Mouse (Mus musculus): ENCODE measurements around the gene Gtf2f1. TPM values are rescaled to one million over a fixed set of nuclear protein-coding genes. Genes with fewer than 3 reads are reported as not detected.

The Gtf2f1 gene
- total RNA-seq, 2 experiments from 2014 or later: 15.4 to 17.9 TPM

DNA sequence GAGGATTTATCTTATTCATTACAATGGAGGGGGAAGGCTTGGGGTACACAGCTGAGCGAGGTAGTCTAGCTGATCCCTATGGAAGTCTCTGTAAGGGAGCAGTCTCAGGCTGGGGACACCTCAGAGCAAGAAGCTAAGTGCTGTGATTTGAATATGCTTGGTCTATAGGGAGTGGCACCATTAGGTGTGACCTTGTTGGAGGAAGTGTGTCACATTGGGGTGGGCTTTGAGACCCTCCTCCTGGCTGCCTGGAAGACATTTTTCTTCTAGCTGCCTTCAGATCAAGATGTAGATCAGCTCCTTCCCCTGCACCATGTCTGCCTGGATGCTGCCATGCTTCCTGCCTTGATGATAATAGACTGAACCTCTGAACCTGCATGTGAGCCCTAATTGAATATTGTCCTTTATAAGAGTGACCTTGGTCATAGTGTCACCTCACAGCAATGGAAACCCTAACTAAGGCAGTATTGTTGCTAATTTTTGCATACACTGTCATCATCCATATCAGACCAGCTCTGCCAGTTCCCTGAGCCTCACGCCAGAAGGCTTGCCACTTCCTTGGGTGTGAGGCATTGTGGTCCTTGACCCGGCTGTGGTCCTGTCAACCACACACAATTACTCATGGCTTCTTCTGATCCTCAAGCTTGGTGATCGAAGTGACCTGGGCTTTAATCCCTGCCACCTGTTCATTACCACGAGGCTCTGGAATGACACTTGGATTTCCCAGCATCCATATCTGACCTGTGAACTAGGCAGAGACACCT, 48.3 kb downstream of the Gtf2f1 start:
- no peak for TF ChIP-seq CTCF (IDR thresholded peaks at IDR 0.05)
- Histone ChIP-seq H3K27ac (no peak overlapping the region), H3K4me3 (no peak overlapping the region)
- intact Hi-C loops (cut with DNase I): no loop called here
- DNase-seq: no peak

DNA sequence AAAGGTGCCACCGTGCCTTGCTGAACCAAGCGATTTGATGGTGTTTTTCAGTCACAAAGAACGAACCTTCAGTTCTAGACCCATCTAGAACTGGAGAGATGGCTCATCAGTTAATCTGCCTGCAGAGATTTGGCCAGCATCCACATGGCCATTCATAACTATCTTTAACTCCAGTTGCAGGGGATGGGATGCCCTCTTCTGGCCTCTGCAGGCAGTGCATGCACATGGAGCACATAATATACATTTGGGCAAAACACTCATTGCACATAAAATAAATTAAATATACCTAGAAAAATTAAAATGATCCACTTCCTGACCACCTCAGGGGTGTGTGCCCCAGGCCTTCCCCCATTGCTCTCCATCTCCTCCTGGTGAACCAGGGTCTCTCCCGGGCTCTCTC, 49.2 kb downstream of the Gtf2f1 start:
- Histone ChIP-seq H3K4me3 (no peak overlapping the region), H3K27ac (no peak overlapping the region)
- intact Hi-C loops (cut with DNase I): no loop called here
- TF ChIP-seq CTCF (IDR thresholded peaks at IDR 0.05): no peak
- DNase-seq: no peak

DNA sequence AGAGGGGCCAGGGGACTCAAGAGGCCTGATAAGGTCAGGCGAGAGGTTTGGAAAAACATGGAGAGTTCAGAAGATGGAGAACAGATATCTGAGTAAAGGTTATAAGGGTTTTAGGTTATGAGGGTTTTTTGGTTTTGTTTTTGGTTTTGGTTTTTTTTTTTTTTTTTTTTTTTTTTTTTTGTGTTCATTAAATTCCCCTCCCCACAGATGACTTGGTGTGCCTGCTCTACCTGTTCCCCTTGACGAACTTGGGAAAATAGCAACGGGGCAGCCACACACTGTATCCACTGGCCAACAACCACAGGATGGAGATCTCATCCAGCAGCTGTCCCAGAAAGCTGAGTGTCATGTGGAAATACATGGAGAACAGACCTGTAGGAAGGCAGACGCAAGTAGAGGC, 52.4 kb downstream of the Gtf2f1 start:
- no peak for TF ChIP-seq CTCF (IDR thresholded peaks at IDR 0.05)
- Histone ChIP-seq H3K27ac (no peak overlapping the region), H3K4me3 (no peak overlapping the region)
- intact Hi-C loops (cut with DNase I): no loop called here
- no peak for DNase-seq

DNA sequence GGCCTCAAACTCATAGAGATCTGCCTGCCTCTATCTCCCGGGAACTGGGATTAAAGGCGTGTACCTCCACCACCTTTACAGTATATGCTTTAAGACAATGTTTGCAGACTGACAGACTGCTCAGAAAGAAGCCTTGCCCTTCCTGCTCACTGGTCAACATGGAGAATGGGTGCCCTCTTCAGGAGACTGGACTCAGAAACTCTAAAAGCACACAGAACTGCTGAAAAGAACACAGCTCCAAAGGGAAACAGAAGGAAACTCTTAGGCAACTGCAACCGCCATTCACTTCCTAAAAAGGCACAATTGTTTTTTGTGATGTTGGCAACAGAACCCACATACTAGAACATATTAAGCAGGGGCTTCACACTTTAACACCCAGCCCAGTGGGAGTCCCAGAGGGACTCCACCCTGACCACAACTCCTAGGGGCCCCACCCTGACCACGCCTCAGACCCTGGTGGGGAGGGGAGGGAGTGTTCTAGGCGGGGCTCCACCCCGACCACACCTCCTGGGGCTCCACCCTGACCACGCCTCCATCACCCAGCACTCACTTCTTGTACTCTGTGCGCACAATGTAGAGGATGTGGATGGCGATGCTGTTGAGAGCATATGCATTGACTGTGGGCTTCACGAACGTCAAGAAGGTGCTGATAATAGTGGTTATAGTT, 53.2 kb downstream of the Gtf2f1 start:
- no peak for DNase-seq
- no peak for TF ChIP-seq CTCF (IDR thresholded peaks at IDR 0.05)
- Histone ChIP-seq H3K27ac (no peak overlapping the region), H3K4me3 (no peak overlapping the region)
- intact Hi-C loops (cut with DNase I): no loop called here

DNA sequence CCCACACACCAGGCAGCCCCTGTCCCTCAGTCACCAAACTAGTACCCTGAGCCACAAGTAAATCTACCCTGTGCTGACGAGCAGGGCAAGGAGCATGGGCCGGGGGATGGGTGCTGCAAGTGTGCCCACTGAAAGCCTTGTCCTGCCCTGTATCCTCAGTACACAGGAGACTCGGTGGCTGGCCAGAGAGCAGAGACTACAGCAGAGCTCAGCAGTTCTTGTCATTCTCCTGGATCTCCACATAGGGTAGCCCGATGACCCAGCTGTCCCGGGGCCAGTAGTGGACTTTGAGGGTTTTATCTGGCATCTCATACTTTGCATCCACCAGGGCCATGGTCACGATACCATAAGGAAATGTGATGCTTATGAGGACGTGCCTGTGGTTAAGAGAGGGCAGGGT, 56.2 kb downstream of the Gtf2f1 start:
- intact Hi-C loops (cut with DNase I): no loop called here
- TF ChIP-seq CTCF (IDR thresholded peaks at IDR 0.05): no peak
- Histone ChIP-seq H3K27ac (no peak overlapping the region), H3K4me3 (no peak overlapping the region)
- DNase-seq: no peak

Other genes starting within 250 kb of the Gtf2f1 start
- gene Dus3l, start 246.5 kb downstream of the Gtf2f1 start, total RNA-seq (2021): 10 to 100 TPM; 16.3 to 17.6 TPM
- gene Prr22, start 241.0 kb downstream of the Gtf2f1 start, total RNA-seq (2021): under 1 TPM; 0.14 to 0.36 TPM
- 1 to 10 TPM; 2.0 to 2.8 TPM for gene Rfx2, start 180.3 kb downstream of the Gtf2f1 start, total RNA-seq (2021)
- gene Acsbg2, start 136.8 kb downstream of the Gtf2f1 start, total RNA-seq (2021): not detected
- gene 1700061G19Rik, start 135.8 kb downstream of the Gtf2f1 start, total RNA-seq (2021): not detected
- gene Mllt1, start 75.9 kb downstream of the Gtf2f1 start, total RNA-seq (2021): 10 to 100 TPM; 20.3 to 21.2 TPM
- not detected for gene Acer1, start 29.2 kb downstream of the Gtf2f1 start, total RNA-seq (2021)
- 10 to 100 TPM; 33.8 to 40.7 TPM for gene Clpp, start 21.0 kb downstream of the Gtf2f1 start, total RNA-seq (2021)
- gene Alkbh7, start 13.9 kb downstream of the Gtf2f1 start, total RNA-seq (2021): 10 to 100 TPM; 21.8 to 30.4 TPM
- not detected for gene Pspn, start 11.3 kb downstream of the Gtf2f1 start, total RNA-seq (2021)
- gene Gm17949, start 181 bp upstream of the Gtf2f1 start, total RNA-seq (2021): not detected
- gene Khsrp, start 20.2 kb upstream of the Gtf2f1 start, total RNA-seq (2021): 10 to 100 TPM; 26.6 to 30.5 TPM
- not detected for gene Slc25a41, start 30.4 kb upstream of the Gtf2f1 start, total RNA-seq (2021)
- gene Crb3, start 47.8 kb upstream of the Gtf2f1 start, total RNA-seq (2021): not detected
- 10 to 100 TPM; 34.4 to 52.2 TPM for gene Slc25a23, start 48.6 kb upstream of the Gtf2f1 start, total RNA-seq (2021)
- gene Dennd1c, start 67.2 kb upstream of the Gtf2f1 start, total RNA-seq (2021): under 1 TPM; 0.22 to 0.56 TPM
- gene Tubb4a, start 76.5 kb upstream of the Gtf2f1 start, total RNA-seq (2021): 1 to 10 TPM in 1 of 2 experiments, under 1 TPM in 1; 0.64 to 1.7 TPM
- under 1 TPM; 0.47 to 0.61 TPM for gene Tnfsf9, start 94.0 kb upstream of the Gtf2f1 start, total RNA-seq (2021)
- not detected for gene Cd70, start 138.5 kb upstream of the Gtf2f1 start, total RNA-seq (2021)
- gene Tnfsf14, start 182.9 kb upstream of the Gtf2f1 start, total RNA-seq (2021): not detected
- 10 to 100 TPM; 10.3 to 24.5 TPM for gene C3, start 216.8 kb upstream of the Gtf2f1 start, total RNA-seq (2021)
- 10 to 100 TPM; 24.0 to 24.4 TPM for gene Gpr108, start 237.2 kb upstream of the Gtf2f1 start, total RNA-seq (2021)
- 100 to 1,000 TPM; 170 to 176 TPM for gene Trip10, start 238.2 kb upstream of the Gtf2f1 start, total RNA-seq (2021)